Mouse (Mus musculus) gastrocnemius, postnatal 4 days (tissue): ENCODE measurements around the gene Zfp108. TPM values are rescaled to one million over a fixed set of nuclear protein-coding genes. Genes with fewer than 3 reads are reported as not detected.
A peak's percentile ranks its signal among the peaks of the same experiment; 100 is the strongest.

ENCODE experiments used
- DNase-seq, 2 experiments: peaks; one replicate each; pipeline ENCODE4 v3.0.0; 2021 to 2022; ENCODE audit warnings: low spot score in 2 of 2, mixed read lengths in 2 of 2
- total RNA-seq, 2 experiments: library from RNA; stranded (reverse); gene quantifications; 2 replicates each; pipeline ENCODE4 v1.2.3; 2021

The Zfp108 gene
- total RNA-seq, 2 experiments from 2014 or later, result 2.1 to 2.2 TPM

- peak in 1 of 2 experiments; percentile 8 for DNase-seq
Measured at GRCm38 (mm10) chr7:24280858-24281145, 26.2 kb downstream of the Zfp108 start.

GRCm38 (mm10) chr7:24286090-24286489, 31.5 kb downstream of the Zfp108 start:
- no peak for DNase-seq

- DNase-seq, result no peak
Measured at GRCm38 (mm10) chr7:24286916-24287315, 32.3 kb downstream of the Zfp108 start.

DNA sequence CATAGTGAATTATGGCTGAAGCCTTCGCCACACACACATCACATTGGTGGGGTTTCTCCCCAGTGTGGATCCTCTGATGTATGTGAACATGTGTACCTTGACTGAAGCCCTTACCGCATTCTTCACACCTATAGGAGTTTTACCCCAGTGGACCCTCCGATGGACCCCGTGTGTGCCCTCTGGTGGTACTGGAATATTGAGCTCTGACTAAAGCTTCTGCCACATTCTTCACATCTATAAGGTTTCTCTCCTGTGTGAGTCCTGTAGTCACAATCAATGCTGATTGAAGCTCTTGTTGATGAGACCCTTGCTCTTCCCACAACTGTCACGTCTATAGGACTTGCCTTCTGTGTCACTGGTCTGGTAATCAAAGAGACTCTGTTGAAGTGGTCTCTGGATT, 33.1 kb downstream of the Zfp108 start:
- DNase-seq, result peak in 1 of 2 experiments; percentile 10

- DNase-seq, result no peak
Measured at GRCm38 (mm10) chr7:24288512-24288911, 33.9 kb downstream of the Zfp108 start.

GRCm38 (mm10) chr7:24290106-24290693, 35.6 kb downstream of the Zfp108 start:
- DNase-seq, result no peak

- DNase-seq, result no peak
Measured at GRCm38 (mm10) chr7:24291387-24292090, 36.9 kb downstream of the Zfp108 start.

- no peak for DNase-seq
Measured at GRCm38 (mm10) chr7:24293061-24293851, 38.7 kb downstream of the Zfp108 start.

GRCm38 (mm10) chr7:24294763-24295162, 40.2 kb downstream of the Zfp108 start:
- DNase-seq, result no peak

DNA sequence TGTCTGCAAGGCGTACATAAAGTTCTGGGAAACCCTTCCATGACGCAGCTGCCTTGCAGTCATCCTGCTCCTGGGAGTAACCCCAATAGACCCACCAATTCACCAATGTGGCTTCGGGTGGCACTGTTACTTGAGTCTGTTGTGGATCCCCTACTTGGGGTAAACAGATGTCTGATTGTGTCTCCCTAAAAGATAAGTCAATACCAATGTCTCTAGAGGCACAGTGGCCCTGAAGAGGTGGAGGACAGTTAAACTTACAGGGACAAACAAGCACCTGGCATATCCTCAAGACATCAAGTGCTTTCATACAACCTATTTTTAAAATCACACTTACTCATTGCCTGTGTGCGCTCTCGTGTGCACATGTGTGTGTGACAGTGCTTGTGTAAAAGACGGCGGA, 40.8 kb downstream of the Zfp108 start:
- no peak for DNase-seq

DNA sequence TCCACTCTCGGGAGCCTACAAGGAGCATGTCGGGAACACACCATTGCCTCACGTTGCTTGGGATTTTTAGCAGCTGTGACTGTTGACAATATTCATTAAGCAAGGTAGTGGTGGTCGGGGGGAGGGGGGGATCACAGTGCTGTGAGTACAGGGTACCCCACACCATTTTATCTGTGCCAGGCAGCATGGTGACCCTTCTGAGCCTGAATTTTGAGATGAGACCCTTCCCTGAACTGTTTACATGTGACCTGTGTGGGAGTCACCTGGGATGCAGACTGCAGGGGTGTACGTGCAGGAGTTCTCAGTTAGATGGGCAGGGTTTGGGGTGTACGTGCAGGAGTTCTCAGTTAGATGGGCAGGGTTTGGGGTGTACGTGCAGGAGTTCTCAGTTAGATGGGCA, 41.8 kb downstream of the Zfp108 start:
- DNase-seq, result no peak

- no peak for DNase-seq
Measured at GRCm38 (mm10) chr7:24297361-24298095, 42.9 kb downstream of the Zfp108 start.

DNA sequence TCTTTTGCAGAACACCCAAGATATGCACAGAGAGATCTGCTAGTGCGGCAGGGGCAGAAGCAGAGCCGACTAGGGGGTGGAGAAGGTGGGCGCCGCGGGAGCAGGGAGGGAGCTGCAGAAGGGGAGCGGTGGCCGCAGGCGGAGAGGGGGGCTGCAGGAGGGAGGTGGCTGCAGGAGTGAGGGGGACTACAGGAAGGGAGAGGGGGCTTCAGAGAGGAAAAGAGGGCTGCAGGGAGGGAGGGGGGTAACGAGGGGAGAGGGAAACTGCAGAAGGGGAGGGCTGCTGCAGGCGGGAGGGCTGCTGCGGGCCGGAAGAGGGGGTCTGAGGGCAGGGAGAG, 44.0 kb downstream of the Zfp108 start:
- no peak for DNase-seq

GRCm38 (mm10) chr7:24298973-24299708, 44.5 kb downstream of the Zfp108 start:
- peak; percentile 45 to 73 for DNase-seq

DNA sequence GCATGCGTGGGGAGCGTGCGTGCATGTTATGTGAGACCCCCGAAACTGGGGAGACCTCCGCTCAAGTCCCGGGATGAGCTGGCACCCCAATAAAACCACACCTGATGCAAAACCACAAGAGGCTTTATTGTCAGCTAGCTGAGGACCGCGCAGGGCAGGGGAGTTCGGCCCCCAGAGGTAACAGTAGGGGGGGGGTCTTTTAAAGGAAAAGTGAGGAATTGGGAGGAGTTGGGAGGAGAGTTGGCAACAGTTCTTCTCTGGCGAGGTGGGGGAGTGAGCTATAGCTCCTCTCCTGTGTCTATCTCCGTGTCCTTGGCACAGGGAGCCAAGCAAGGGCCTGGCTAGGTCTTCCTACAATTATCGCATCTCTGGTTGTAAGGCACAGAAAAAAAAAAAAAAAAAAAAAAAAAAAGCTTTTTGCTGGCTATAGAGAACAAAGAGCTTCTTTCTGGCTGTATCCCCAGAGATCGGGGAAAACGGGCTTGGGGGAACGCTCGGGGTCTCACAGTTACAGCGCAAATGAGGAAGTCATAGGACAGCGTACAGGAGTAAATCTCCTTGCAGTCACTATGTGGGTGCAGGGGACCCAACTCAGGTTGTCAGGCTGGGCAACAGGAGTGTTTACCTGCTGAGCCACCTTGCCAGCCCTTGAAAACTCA, 45.4 kb downstream of the Zfp108 start:
- no peak for DNase-seq

GRCm38 (mm10) chr7:24300771-24301282, 46.2 kb downstream of the Zfp108 start, which contains the start of gene Zfp61:
Zfp61 (minus strand) TSS chr7:24301232.
- peak in 1 of 2 experiments; percentile 23 for DNase-seq
